Mouse (Mus musculus) liver, postnatal 0 days (tissue): ENCODE data around the gene Mest.

Source experiments
- CTCF ChIP-seq: sonication (generic); IDR thresholded peaks from 2 replicates; pipeline ENCODE4 v1.5.1; 2016; ENCODE audit warnings: antibody characterized with exemption, low read depth
- EP300 ChIP-seq: IDR thresholded peaks from 2 replicates; pipeline ENCODE4 v1.6.1; 2016; ENCODE audit warnings: antibody characterized with exemption, low read depth, mild to moderate bottlenecking

- TF ChIP-seq CTCF (no peak), EP300 (no peak)
These were observed 25.1 kb downstream of the Mest start for GRCm38 (mm10) chr6:30748358-30748910.
